Mouse (Mus musculus) liver, adult 2 months (tissue): Measurements from ENCODE around the gene Gm3415. TPM values are rescaled to one million over a fixed set of nuclear protein-coding genes. Genes with fewer than 3 reads are reported as not detected.
"Not testable (repeated sequence)": the region's sequence is repeated elsewhere in the genome, so short reads cannot be mapped to it uniquely, and the experiment has no call there.

Experiments used
- DNase-seq: peaks from one replicate; pipeline ENCODE4 v3.0.0-alpha.2; 2011; ENCODE audit warnings: low read depth, low spot score; ENCODE audit errors: extremely low read depth
- H3K27ac ChIP-seq: fragments of 200-500 bp; replicated peaks from 2 replicates; pipeline ENCODE4 v1.5.1; 2012; ENCODE audit warnings: low read depth, mild to moderate bottlenecking, control low read depth, inconsistent platforms, low read length; ENCODE audit not compliant: insufficient read depth
- H3K27me3 ChIP-seq: fragments of 200-500 bp; 2 replicates; pipeline ENCODE4 v1.6.1; 2012; ENCODE audit warnings: mild to moderate bottlenecking, moderate library complexity, low read length, inconsistent platforms; ENCODE audit not compliant: control insufficient read depth, insufficient read depth
- H3K36me3 ChIP-seq: fragments of 200-500 bp; 2 replicates; pipeline ENCODE4 v1.6.1; 2012; ENCODE audit warnings: low read length, inconsistent platforms; ENCODE audit not compliant: control insufficient read depth, insufficient read depth
- H3K4me1 ChIP-seq: fragments of 200-500 bp; 2 replicates; pipeline ENCODE4 v1.6.1; 2011; ENCODE audit warnings: low read length; ENCODE audit not compliant: control insufficient read depth, insufficient read depth
- H3K4me3 ChIP-seq: fragments of 200-500 bp; 2 replicates; pipeline ENCODE4 v1.5.1; 2011; ENCODE audit warnings: low read depth, mild to moderate bottlenecking, control low read depth, low read length, moderate library complexity; ENCODE audit not compliant: insufficient read depth
- H3K79me2 ChIP-seq: fragments of 200-500 bp; 2 replicates; pipeline ENCODE4 v1.6.1; 2012; ENCODE audit warnings: inconsistent platforms, mild to moderate bottlenecking, low read length, moderate library complexity; ENCODE audit not compliant: control insufficient read depth, insufficient read depth
- H3K9ac ChIP-seq: fragments of 200-500 bp; 2 replicates; pipeline ENCODE4 v1.6.1; 2012; ENCODE audit warnings: low read depth, mild to moderate bottlenecking, control low read depth, inconsistent platforms, low read length
- CTCF ChIP-seq: fragments of 200-500 bp; IDR thresholded peaks from 2 replicates; pipeline ENCODE4 v1.5.1; 2011; ENCODE audit warnings: low read depth, low read length, control low read depth
- POLR2A ChIP-seq: fragments of 200-500 bp; IDR thresholded peaks from 2 replicates; pipeline ENCODE4 v1.6.1; 2011; ENCODE audit warnings: low read length, control low read depth; ENCODE audit not compliant: insufficient read depth; ENCODE audit errors: extremely low read depth
- whole genome bisulfite sequencing: fragments of 180-500 bp; shearing (Covaris S2); methylation state at CpG from one replicate; pipeline ENCODE4 v1.1.7; 2018; 5-methylcytosine and 5-hydroxymethylcytosine counted together
- polyA plus RNA-seq: library from polyadenylated mRNA; depleted of rRNA; stranded (reverse); fragments of >200 nt; gene quantifications from 2 replicates; pipeline ENCODE4 v1.2.3, GENCODE M21; 2012; rRNA removed
- total RNA-seq: library from RNA; depleted of rRNA; stranded (reverse); fragments of >200 nt; gene quantifications from 2 replicates; pipeline ENCODE4 v1.2.3, GENCODE M21; 2014; rRNA removed

Gm3415 gene
- total and polyA plus RNA-seq, 2 experiments: not detected

GRCm38 (mm10) chr5:146598215-146599119 lies 42.5 kb downstream of the Gm3415 start:
- Histone ChIP-seq H3K9ac (no peak overlapping the region), H3K27ac (no peak overlapping the region), H3K4me1 (peaks cover 15% of the 10 kb centered on the region), H3K79me2 (no peaks in the 10 kb centered on the region), H3K27me3 (no peaks in the 10 kb centered on the region), H3K36me3 (no peaks in the 10 kb centered on the region), H3K4me3 (no peak overlapping the region)
- no peak for TF ChIP-seq POLR2A
- TF ChIP-seq CTCF: no peak
- no peak for DNase-seq
- WGBS: 87% methylated on average over 27 of the region's 27 CpGs

GRCm38 (mm10) chr5:146599216-146599615 lies 43.3 kb downstream of the Gm3415 start:
- H3K27me3 ChIP-seq, H3K79me2 ChIP-seq, H3K4me3 ChIP-seq, H3K9ac ChIP-seq, H3K36me3 ChIP-seq: not testable (repeated sequence)
- peak overlapping the region; percentile 32; the same call in 1 of the 2 replicates for H3K27ac ChIP-seq
- 24% methylated on average over 7 of the region's 7 CpGs for WGBS
- H3K4me1 ChIP-seq: peaks cover 15% of the 10 kb centered on the region
- peak; percentile 61 for DNase-seq

GRCm38 (mm10) chr5:146599970-146600369 lies 44.0 kb downstream of the Gm3415 start:
- H3K27me3 ChIP-seq: no peaks in the 10 kb centered on the region
- H3K36me3 ChIP-seq: no peaks in the 10 kb centered on the region
- H3K79me2 ChIP-seq: no peaks in the 10 kb centered on the region
- TF ChIP-seq POLR2A (no peak), CTCF (no peak)
- peak; percentile 66 for DNase-seq
- H3K9ac ChIP-seq: peak overlapping the region; percentile 31; the same call in 1 of the 2 replicates
- 20% methylated on average over 5 of the region's 5 CpGs for WGBS
- peak overlapping the region; percentile 71 for H3K27ac ChIP-seq
- peak overlapping the region; percentile 41; the same call in 1 of the 2 replicates for H3K4me3 ChIP-seq
- H3K4me1 ChIP-seq: peaks cover 15% of the 10 kb centered on the region

GRCm38 (mm10) chr5:146606221-146606620 lies 50.3 kb downstream of the Gm3415 start:
- Histone ChIP-seq H3K9ac (no peak overlapping the region), H3K27me3 (no peaks in the 10 kb centered on the region), H3K36me3 (no peaks in the 10 kb centered on the region), H3K79me2 (no peaks in the 10 kb centered on the region), H3K4me3 (no peak overlapping the region), H3K4me1 (no peaks in the 10 kb centered on the region), H3K27ac (no peak overlapping the region)
- DNase-seq: no peak
- 77% methylated on average over 5 of the region's 5 CpGs for WGBS
- TF ChIP-seq POLR2A (no peak), CTCF (no peak)

- H3K4me1 ChIP-seq: no peaks in the 10 kb centered on the region
- DNase-seq: no peak
- no peak for TF ChIP-seq CTCF
- TF ChIP-seq POLR2A: no peak
- H3K4me3 ChIP-seq: no peak overlapping the region
- H3K79me2 ChIP-seq: no peaks in the 10 kb centered on the region
- no peaks in the 10 kb centered on the region for H3K36me3 ChIP-seq
- H3K9ac ChIP-seq: no peak overlapping the region
- H3K27ac ChIP-seq: no peak overlapping the region
- no peaks in the 10 kb centered on the region for H3K27me3 ChIP-seq
- 90% methylated on average over 5 of the region's 5 CpGs for WGBS
These were observed 51.0 kb downstream of the Gm3415 start for GRCm38 (mm10) chr5:146606895-146607294.

GRCm38 (mm10) chr5:146607816-146608215 lies 51.9 kb downstream of the Gm3415 start:
- Histone ChIP-seq H3K9ac (no peak overlapping the region), H3K27me3 (no peaks in the 10 kb centered on the region), H3K4me3 (no peak overlapping the region), H3K4me1 (no peaks in the 10 kb centered on the region), H3K27ac (no peak overlapping the region), H3K36me3 (no peaks in the 10 kb centered on the region), H3K79me2 (no peaks in the 10 kb centered on the region)
- TF ChIP-seq CTCF (no peak), POLR2A (no peak)
- no peak for DNase-seq
- WGBS: 84% methylated on average over 5 of the region's 5 CpGs

Other genes starting within 250 kb of the Gm3415 start
- gene Wasf3, start 171.2 kb upstream of the Gm3415 start, total RNA-seq: 0.07 and 0.09 TPM in 2 replicates
- 0.02 and 0.04 TPM in 2 replicates for gene Wasf3, start 171.2 kb upstream of the Gm3415 start, polyA plus RNA-seq
- not detected in 2 replicates for gene Gm6408, start 74.2 kb upstream of the Gm3415 start, total RNA-seq
- gene Gm6408, start 74.2 kb upstream of the Gm3415 start, polyA plus RNA-seq: not detected in 2 replicates
- gene Gm6370, start 64.8 kb upstream of the Gm3415 start, total RNA-seq: not detected in 2 replicates
- not detected in 2 replicates for gene Gm6370, start 64.8 kb upstream of the Gm3415 start, polyA plus RNA-seq
- gene 4930449I24Rik, start 53.7 kb upstream of the Gm3415 start, total RNA-seq: not detected in 2 replicates
- gene 4930449I24Rik, start 53.7 kb upstream of the Gm3415 start, polyA plus RNA-seq: not detected in 2 replicates
- gene Gm3402, start 42.0 kb upstream of the Gm3415 start, total RNA-seq: not detected in 2 replicates
- gene Gm3402, start 42.0 kb upstream of the Gm3415 start, polyA plus RNA-seq: not detected in 2 replicates
- gene Gm3404, start 30.3 kb upstream of the Gm3415 start, total RNA-seq: not detected in 2 replicates
- not detected in 2 replicates for gene Gm3404, start 30.3 kb upstream of the Gm3415 start, polyA plus RNA-seq
- not detected in 2 replicates for gene Gm3409, start 18.5 kb upstream of the Gm3415 start, total RNA-seq
- not detected in 2 replicates for gene Gm3409, start 18.5 kb upstream of the Gm3415 start, polyA plus RNA-seq
- gene Gpr12, start 29.1 kb downstream of the Gm3415 start, total RNA-seq: 0.65 and 0.81 TPM in 2 replicates
- 2.7 TPM in 2 replicates for gene Gpr12, start 29.1 kb downstream of the Gm3415 start, polyA plus RNA-seq
- gene Usp12, start 238.9 kb downstream of the Gm3415 start, total RNA-seq: 16.3 and 16.5 TPM in 2 replicates
- gene Usp12, start 238.9 kb downstream of the Gm3415 start, polyA plus RNA-seq: 6.7 and 6.9 TPM in 2 replicates